Mouse (Mus musculus) limb, embryonic 14.5 days (tissue): ENCODE measurements at regions not wholly inside any gene's neighbourhood (a gene's known extent, or its start where the extent isn't known, plus 50 kb on each side); places are given as distances from the start of the nearest gene placed in this dataset.

Experiments
- ATAC-seq: fragments of 200-750 bp; cut with Nextera tagmentation; 2 replicates; pipeline ENCODE4 v1.8.0; 2017; ENCODE audit warnings: low read depth, moderate number of reproducible peaks, moderate TSS enrichment; ENCODE audit not compliant: low FRiP score
- DNase-seq: peaks from one replicate; pipeline ENCODE4 v3.0.0-alpha.2; 2015; ENCODE audit warnings: low spot score
- H3K27ac ChIP-seq: fragments of 300-500 bp; sonication (generic); replicated peaks from 2 replicates; pipeline ENCODE4 v1.5.1; 2014; ENCODE audit warnings: low read depth, mild to moderate bottlenecking, low read length, moderate library complexity, mixed read lengths
- H3K27me3 ChIP-seq: fragments of 300-500 bp; sonication (generic); 2 replicates; pipeline ENCODE4 v1.6.1; 2014; ENCODE audit warnings: low read length, mixed read lengths; ENCODE audit not compliant: control insufficient read depth, insufficient read depth
- H3K36me3 ChIP-seq: fragments of 300-500 bp; sonication (generic); 2 replicates; pipeline ENCODE4 v1.6.1; 2014; ENCODE audit warnings: mild to moderate bottlenecking, low read length, moderate library complexity, mixed read lengths; ENCODE audit not compliant: control insufficient read depth, insufficient read depth
- H3K4me1 ChIP-seq: fragments of 300-500 bp; sonication (generic); 2 replicates; pipeline ENCODE4 v1.6.1; 2014; ENCODE audit warnings: antibody characterized with exemption, low read length, mixed read lengths; ENCODE audit not compliant: control insufficient read depth, insufficient read depth
- H3K4me2 ChIP-seq: fragments of 300-500 bp; sonication (generic); replicated peaks from 2 replicates; pipeline ENCODE4 v1.6.1; 2014; ENCODE audit warnings: low read depth, mild to moderate bottlenecking, low read length, moderate library complexity; ENCODE audit not compliant: severe bottlenecking
- H3K4me3 ChIP-seq: fragments of 300-500 bp; sonication (generic); replicated peaks from 2 replicates; pipeline ENCODE4 v1.5.1; 2014; ENCODE audit warnings: low read length
- H3K9ac ChIP-seq: fragments of 300-500 bp; sonication (generic); 2 replicates; pipeline ENCODE4 v1.6.1; 2014; ENCODE audit warnings: mild to moderate bottlenecking, low read depth, low read length, moderate library complexity; ENCODE audit not compliant: severe bottlenecking
- H3K9me3 ChIP-seq: fragments of 300-500 bp; sonication (generic); 2 replicates; pipeline ENCODE4 v1.6.1; 2016; ENCODE audit warnings: low read length; ENCODE audit not compliant: control insufficient read depth
- POLR2A ChIP-seq: fragments of 200-500 bp; IDR thresholded peaks from 2 replicates; pipeline ENCODE4 v1.8.0; 2012; ENCODE audit warnings: inconsistent platforms, mild to moderate bottlenecking, moderate library complexity, borderline replicate concordance; ENCODE audit not compliant: insufficient read depth, insufficient read length; ENCODE audit errors: extremely low read depth
- WGBS: fragments of 180-500 bp; shearing (Covaris S2); extraction: QIAGEN DNeasy Blood & Tissue Kit; methylation state at CpG from one replicate; pipeline ENCODE4 v1.1.7; 2014; 5-methylcytosine and 5-hydroxymethylcytosine counted together

DNA sequence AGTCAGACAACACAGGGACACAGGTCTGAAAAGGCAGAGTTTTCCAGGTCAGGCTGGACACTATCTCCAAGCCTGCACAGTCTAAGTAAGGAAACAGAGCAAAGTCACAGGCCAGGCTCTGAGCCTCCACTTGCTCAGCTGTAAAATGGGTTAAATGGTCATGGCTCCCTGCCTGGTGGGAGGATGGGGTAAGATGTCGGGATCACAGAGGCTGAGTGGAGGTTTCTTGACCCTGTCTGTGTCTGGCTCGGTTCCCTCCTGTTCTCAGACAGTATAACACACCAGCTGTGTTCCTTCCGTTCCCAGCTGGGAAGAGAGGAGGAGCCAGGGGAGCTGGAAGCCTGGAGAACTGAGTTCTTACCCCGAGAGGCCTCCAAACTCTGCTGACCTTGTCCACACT is 56.8 kb upstream of the Neurl1b start:
- DNase-seq (no peak), ATAC-seq (no peak)
- Histone ChIP-seq H3K27me3 (no peaks in the 10 kb centered on the region), H3K9ac (no peak overlapping the region), H3K27ac (no peak overlapping the region), H3K4me3 (no peak overlapping the region), H3K4me2 (no peak overlapping the region), H3K36me3 (no peaks in the 10 kb centered on the region), H3K4me1 (no peaks in the 10 kb centered on the region), H3K9me3 (no peaks in the 10 kb centered on the region)
- WGBS, result 58% methylated on average over 4 of the region's 4 CpGs
- no peak for TF ChIP-seq POLR2A

DNA sequence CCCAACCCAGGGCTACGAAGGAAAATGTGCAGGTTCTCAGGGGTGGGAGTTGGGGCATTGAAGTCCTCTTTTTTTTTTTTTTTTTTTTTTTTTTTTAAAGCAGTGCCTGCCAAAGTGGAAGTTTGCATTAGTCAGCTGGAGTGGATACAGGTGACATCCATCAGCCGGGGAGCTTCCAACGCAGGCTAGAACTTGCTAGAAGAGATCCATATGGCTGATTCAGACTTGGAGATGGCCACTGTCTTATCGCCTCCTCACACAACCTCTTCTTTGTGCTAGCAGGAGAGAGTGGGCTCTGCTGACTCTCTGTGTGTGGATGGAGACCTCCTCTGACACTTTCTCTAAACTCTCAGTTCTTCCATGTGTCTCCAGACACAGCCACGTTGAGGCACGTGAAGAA is 53.9 kb upstream of the Neurl1b start:
- Histone ChIP-seq H3K4me1 (no peaks in the 10 kb centered on the region), H3K36me3 (no peaks in the 10 kb centered on the region), H3K27me3 (no peaks in the 10 kb centered on the region), H3K9me3 (no peaks in the 10 kb centered on the region), H3K27ac (no peak overlapping the region), H3K9ac (no peak overlapping the region), H3K4me3 (no peak overlapping the region), H3K4me2 (no peak overlapping the region)
- WGBS, result 75% methylated on average over 6 of the region's 6 CpGs
- TF ChIP-seq POLR2A, result no peak
- DNase-seq (no peak), ATAC-seq (no peak)

DNA sequence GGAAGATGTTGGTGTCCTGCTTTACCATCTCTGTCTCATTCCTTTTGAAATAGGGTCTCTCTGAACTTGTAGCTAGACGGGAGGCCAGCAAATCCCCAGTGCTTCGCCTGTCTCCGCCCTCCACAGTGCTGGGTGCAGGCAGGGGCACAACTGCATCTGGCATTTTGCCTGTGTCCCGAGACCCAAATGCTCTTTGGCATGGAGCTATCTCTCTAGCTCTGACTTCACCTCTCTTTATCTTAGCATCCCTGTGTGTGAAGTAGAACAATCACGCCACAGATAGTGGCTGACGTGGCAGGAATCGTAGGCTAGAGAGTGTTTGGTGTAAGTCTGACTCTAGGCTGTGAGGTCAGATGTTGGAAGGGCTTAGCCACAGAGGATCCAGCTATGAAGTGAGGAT is 53.2 kb upstream of the Neurl1b start:
- TF ChIP-seq POLR2A, result no peak
- no peaks in the 10 kb centered on the region for H3K27me3 ChIP-seq
- no peak overlapping the region for H3K4me2 ChIP-seq
- no peaks in the 10 kb centered on the region for H3K9me3 ChIP-seq
- ATAC-seq (no peak), DNase-seq (no peak)
- H3K36me3 ChIP-seq, result no peaks in the 10 kb centered on the region
- H3K4me3 ChIP-seq, result no peak overlapping the region
- H3K4me1 ChIP-seq, result no peaks in the 10 kb centered on the region
- H3K9ac ChIP-seq, result no peak overlapping the region; the same call in 1 of the 2 replicates
- 81% methylated on average over 7 of the region's 7 CpGs for WGBS
- H3K27ac ChIP-seq, result no peak overlapping the region

DNA sequence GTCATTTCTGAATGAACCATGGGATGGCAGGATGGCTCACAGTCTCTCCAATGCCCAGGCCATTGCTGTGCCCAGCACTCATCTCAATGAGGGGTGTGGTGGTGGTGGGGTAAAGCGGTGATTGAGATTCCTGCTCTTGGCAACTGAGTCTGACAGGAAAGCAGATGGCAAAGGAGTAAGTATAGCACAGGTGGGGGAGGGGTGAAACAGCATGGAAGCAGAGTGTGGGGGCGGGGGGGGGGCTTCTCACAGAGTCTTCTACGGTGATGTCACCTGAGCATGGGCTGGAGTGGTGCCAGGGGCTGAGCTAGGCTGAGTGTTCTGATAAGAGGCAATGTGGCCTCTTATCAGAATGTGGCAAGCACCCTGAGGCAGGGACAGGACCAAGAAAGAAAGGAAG is 52.6 kb upstream of the Neurl1b start:
- H3K36me3 ChIP-seq, result no peaks in the 10 kb centered on the region
- H3K4me1 ChIP-seq, result no peaks in the 10 kb centered on the region
- no peak for ATAC-seq
- no peak overlapping the region; the same call in 1 of the 2 replicates for H3K9ac ChIP-seq
- no peaks in the 10 kb centered on the region for H3K27me3 ChIP-seq
- H3K4me3 ChIP-seq, result no peak overlapping the region
- no peak overlapping the region for H3K4me2 ChIP-seq
- WGBS, result 38% methylated on average over 3 of the region's 3 CpGs
- no peak overlapping the region for H3K27ac ChIP-seq
- H3K9me3 ChIP-seq, result no peaks in the 10 kb centered on the region
- TF ChIP-seq POLR2A, result no peak
- DNase-seq, result no peak

DNA sequence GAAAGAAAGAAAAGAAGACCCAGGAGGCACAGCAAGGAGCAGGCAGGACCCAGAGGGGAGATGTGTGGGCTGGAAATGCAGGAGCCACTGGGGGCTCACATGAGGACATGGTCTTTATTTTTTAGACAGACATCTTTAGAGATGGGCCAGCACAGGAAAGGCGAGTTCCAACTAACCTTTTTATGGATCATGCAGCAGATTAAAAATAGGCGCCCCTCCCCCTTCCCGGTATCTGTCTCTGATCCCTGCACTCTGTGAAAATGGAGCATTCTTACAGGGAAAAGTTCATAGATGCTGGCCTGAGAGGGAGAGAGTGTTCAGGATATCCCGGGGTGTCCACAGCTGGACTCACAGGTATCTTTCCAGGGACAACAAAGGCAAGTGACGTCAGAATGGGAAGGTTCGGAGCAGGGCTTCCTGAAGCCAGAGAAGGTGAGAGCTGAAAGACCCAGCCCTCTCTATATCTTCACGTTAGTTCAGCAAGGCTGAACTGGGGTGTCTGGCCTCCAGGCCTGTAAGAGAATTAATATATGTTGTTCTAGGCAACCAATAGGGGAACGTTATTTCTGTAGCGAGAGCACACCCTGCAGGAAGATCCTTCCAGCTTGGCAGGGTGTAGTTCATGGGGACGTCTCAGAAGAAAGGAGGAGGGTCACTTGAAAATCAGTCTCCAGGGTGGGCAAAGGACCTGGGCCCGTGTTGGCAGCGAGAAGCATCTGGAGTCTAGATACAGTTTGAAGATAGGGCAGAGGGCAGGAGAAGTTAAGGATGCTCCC is 51.9 kb upstream of the Neurl1b start:
- H3K9me3 ChIP-seq, result no peaks in the 10 kb centered on the region
- H3K27ac ChIP-seq, result no peak overlapping the region
- H3K4me1 ChIP-seq, result no peaks in the 10 kb centered on the region
- H3K36me3 ChIP-seq, result no peaks in the 10 kb centered on the region
- no peak overlapping the region for H3K9ac ChIP-seq
- no peak for TF ChIP-seq POLR2A
- DNase-seq (no peak), ATAC-seq (peak; percentile 50)
- H3K4me3 ChIP-seq, result no peak overlapping the region
- no peaks in the 10 kb centered on the region for H3K27me3 ChIP-seq
- no peak overlapping the region for H3K4me2 ChIP-seq
- WGBS, result 58% methylated on average over 12 of the region's 12 CpGs
